Mouse (Mus musculus): Measurements from ENCODE around the gene Rnf135.
"Not testable (repeated sequence)": the region's sequence is repeated elsewhere in the genome, so short reads cannot be mapped to it uniquely, and the experiment has no call there.

Rnf135 gene

DNA sequence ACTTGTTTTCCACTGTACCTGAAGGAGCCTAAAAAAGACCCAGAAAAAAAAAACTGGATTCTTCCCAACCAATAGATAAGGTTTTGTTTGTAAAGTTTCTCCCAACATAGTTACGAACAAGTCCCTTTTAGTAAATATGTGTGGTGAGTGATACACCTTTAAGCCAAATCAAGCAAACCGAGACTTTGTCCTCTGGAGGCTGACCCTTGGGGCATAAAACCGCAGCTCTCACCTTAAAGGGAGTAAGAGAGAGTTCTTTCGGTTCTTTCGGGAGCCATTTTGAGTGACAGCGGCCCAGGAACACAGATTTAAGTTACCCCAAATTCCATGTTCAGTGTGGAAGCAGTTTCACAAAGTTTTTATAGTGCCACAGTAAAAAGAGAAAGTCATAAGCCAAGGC, 18.6 kb downstream of the Rnf135 start:
- DNase-seq (ENCODE audit: low spot score), result no peak

DNA sequence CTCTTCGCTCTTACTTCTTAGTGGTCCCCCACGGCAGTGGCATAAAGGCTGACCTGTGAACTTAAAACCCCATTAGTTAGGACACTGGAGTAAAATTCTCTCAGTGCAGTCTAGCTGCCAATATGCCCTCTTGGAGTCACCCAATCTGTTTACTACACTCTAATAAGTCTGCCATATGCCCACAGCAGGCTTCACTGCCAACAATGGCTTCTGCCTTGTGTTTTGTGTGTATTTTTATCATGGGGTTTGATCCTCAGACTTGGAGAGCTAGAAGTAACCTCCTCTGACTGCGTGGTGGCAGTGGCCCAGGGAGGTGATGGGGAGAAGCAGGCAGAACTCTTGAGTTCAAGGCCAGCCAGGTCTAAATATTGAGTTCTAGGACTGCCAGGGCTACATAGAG, 20.4 kb downstream of the Rnf135 start:
- DNase-seq (ENCODE audit: low spot score), result peak; percentile 9

DNA sequence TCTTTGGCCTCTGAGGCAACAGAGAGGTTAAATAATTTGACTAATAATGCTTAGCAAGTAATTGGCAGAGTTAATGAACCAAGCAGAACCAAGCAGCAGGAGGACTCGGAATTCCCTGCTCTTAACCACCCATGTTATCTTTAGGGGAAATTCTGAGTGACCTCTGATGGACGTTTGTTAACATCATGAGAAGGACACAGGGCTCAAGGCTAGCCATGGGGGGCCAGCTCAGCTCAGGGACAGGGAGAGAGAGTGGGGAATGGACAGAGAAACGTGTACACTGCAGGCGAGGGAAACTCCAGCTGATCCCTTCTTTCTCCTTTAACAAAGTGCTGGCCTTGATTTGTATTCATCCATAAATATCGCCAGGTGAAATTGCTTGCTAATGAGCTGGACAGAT, 21.3 kb downstream of the Rnf135 start:
- no peak for DNase-seq (ENCODE audit: low spot score)

DNA sequence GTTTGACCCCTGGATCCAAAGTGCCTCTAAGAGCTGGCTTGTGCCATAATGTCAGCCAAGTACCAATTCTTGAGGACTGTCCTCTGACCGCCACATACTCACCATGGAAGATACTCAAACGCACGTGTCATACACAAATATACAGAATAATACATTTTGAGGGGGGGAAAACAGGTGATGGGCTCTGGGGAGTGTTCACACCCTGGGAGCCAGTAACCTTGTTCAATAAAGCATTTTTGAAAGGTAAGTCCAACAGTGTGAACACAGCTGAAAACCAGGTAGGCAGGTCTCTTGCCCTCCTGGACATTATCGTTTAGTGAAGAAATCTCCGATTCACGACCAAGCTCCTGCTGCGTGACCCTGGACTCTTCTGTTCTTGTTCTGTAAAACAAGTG, 24.8 kb downstream of the Rnf135 start:
- no peak for DNase-seq (ENCODE audit: low spot score)

DNA sequence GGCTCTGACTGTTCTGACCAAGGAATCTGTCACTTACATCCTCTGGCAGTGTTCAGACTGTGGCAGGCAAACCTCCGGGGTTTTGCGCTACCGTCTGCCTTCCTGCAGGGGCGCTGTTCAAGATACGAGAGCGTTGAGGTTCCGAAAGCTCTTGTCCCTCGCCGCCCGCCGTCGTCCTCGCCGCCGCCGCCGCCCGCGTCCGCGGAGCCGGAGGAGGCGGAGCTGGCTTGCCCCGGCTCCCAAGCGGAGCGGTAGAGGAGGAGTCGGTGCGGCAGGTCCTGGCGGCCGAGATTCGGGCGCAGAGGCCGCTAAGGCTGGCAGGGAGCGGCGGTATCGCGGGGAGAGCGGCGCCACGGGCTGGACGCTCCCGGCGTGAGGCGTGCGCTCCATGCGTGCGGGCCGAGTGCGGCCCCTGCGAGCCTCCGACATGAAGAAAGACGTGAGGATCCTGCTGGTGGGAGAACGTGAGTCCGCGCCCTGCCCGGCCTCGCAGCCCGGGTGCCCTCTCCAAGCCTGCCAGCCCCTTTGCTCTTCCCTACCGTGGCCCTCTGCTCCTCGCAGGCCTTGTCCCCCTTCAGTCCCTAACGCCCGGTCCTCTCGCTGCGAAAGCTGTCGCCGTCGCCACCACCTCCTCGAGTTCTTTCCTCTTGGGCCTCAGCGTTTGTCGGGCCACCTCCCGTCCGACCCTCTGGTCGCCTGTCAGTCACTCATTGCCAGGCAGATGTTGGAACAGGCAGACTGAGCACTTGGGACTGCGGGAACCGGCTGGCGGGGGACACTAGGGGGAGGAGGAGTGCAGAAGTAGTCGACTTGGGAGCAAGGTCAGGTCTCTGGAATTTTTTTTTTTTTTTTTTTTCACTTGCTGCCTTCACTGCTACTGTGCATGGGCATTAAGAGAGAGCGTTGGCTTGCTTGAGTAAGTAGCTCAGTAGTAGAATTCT, 25.5 kb downstream of the Rnf135 start, which contains the start of gene Rhot1:
Gene Rhot1 (plus strand): TSS at position 160 of the 941 bp plus-strand sequence.
- DNase-seq (ENCODE audit: low spot score), result peak; percentile 94

DNA sequence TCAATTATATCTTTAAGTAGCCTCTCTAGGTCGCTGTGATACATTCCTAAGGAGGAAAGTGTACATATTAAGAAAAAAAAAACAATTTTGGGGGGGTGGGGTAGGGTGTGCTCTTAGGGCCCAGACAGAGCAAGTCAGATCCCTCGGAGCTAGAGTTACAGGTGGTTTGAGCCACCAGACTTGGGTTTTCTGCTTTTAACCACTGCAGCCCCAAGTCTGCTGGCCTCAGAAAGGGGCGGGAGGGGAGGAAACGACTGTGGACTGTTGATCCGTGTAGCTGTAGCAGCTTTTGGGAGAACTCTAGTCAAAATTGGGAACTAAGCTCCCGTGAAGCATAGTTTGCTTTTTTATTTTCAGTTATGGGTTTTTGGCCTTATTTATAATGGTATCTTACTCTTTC, 26.7 kb downstream of the Rnf135 start:
- DNase-seq (ENCODE audit: low spot score), result no peak

DNA sequence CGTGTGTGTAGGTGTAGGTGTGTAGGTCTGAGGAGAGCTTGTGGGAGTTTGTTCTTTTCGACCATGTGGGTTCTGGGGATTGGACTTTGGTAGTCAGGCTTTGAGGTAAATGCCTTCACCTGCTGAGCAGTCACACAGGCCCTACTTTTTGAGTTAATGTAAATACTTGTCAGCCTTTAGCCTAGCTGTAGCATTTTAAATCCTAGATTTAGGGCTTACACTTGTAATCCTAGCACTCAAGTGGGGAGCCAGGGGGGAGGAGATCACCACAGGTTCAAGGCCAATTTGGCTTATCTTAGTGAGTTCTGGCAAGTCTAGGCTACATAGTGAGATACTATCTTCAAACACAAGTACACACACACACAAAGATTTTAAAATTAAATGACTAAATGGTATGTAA, 28.6 kb downstream of the Rnf135 start:
- DNase-seq (ENCODE audit: low spot score), result no peak

DNA sequence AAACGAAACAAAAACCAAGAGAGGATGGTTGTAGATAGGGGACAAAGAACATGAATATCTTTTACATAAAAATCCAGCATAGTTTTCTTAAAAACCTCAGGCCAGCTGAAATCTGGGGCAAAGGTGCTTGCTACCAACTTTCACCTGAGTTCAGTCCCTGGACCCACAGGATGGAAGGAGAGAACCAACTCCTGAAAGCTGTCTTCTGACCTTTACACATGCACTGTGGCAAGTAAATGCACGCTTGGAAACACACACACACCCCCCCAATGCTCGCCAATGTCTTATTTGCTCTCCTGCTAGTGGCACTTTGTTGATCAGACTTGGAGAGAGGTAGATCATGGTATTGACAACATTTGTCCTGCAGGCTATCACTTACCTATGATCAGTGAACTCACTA, 31.6 kb downstream of the Rnf135 start:
- no peak for DNase-seq (ENCODE audit: low spot score)

DNA sequence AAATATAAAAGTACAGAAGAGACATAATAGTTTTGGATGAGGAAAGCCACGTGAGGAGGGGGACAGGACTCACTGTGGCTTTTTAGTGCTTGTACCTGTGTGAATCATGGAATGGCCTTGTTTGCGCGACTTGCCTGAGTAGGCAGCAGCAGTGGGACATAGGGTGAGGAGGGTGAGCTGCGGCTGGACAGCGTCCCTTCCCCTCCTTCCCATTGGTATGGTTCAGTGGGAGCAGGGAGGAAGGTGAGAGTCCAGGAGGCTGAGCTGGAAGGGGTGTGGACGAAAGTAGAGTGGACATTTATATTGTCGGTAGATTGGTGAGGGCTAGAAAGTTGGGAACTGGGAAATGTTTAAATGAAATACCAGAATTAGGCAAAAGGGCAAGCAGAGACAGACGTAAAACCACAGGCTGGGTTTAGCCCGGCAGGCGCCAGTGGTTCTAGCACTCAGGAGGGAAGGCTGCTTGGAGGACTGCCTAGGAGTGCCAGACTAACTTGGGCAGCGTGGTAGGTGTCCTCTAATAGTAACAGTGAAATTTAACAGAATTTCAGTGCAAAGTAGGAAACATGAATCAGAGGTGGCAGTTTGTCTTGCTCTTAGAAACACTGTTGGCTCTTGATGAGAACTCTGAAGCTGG, 35.1 kb downstream of the Rnf135 start:
- DNase-seq (ENCODE audit: low spot score), result no peak

DNA sequence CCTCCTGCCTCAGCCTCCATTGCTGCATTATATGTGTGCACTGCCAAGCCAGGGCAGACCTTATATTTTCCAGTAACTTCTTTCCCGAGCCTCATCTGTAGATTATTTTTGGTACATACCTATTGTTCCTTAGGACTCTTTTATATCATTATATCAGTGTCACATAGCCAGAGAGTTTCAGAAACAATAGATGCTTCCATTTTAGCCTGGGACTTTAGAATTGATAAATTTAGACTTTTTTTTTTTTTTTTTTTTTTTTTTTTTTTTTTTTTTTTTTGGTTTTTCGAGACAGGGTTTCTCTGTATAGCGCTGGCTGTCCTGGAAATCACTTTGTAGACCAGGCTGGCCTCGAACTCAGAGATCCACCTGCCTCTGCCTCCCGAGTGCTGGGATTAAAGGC, 46.4 kb downstream of the Rnf135 start:
- not testable (repeated sequence) for DNase-seq (ENCODE audit: low spot score)

DNA sequence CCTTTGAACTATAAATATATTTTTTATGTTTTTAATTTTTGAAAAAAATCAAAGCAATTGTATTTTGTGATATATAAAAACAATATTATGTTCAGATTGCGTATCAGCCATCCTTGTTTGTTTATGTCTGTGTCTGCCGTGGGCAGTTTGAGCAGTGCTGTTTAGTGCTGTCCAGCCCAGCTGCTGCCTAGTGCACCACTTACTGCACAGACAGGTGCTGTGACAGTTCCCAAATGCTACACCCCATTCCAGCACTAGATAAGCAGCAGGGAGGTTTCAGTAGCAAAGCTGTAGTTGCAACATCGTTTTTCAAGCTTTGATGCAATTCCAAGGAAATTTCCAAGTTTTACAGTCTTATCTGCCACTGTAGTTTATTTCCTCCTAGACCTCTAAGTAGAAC, 53.6 kb downstream of the Rnf135 start:
- DNase-seq (ENCODE audit: low spot score), result no peak

DNA sequence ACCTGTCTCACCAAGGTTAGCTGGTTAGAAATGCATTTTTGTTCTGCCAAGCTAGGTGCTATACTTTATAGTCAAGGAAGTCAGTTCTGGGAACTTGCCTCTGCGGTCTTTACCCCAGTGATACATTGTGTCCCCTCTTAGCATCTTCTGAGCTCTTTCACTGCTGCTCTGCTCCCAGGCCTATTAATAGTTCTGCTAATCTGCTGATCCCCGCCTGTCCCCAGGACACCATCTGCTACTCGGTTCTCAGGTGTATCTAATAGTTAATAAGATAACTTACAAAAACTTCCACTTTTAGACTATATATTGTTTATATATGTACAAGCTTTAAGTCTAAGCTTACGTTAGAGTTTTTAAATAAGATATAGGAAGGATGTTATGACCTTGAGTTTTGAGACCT, 54.7 kb downstream of the Rnf135 start:
- DNase-seq (ENCODE audit: low spot score), result no peak

DNA sequence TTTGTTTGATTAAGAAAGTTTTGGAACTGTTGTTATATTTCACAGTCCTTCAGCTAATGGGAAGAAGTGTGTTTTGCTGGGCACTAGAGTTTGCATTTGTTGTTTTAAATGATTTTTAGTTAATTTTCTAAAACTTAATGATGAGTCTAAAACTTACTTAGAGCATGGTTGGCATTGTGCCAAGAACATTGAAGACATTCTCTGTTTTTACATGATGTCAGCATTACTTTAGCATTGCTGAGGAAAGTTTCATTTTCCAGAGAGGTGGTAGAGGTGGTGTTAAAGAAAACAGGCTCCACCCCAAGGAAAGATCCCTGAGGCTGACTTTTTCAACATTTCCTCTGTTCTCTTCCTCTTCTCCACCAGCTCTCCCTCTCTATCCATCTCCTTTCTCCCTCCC, 63.4 kb downstream of the Rnf135 start:
- DNase-seq (ENCODE audit: low spot score), result no peak

DNA sequence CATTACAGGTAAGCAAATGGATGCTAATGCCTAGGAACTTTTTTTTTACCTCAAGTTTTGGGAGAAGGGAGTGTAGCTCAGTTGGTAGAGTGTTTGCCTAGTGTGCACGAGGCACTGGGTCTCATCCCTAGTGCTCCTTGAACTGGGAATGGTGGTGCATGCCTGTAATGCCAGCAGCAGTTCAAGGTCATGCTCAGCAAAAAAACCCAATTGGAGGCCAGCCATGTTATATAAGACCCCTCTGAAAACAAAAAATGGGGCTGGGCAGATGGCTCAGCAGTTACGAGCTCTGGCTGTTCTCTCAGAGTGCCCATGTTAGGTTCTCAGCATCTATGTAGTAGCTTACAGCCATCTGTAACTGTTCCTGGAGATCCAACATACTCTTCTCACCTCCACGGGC, 64.9 kb downstream of the Rnf135 start:
- DNase-seq (ENCODE audit: low spot score), result no peak
